In the genomic region with DNA sequence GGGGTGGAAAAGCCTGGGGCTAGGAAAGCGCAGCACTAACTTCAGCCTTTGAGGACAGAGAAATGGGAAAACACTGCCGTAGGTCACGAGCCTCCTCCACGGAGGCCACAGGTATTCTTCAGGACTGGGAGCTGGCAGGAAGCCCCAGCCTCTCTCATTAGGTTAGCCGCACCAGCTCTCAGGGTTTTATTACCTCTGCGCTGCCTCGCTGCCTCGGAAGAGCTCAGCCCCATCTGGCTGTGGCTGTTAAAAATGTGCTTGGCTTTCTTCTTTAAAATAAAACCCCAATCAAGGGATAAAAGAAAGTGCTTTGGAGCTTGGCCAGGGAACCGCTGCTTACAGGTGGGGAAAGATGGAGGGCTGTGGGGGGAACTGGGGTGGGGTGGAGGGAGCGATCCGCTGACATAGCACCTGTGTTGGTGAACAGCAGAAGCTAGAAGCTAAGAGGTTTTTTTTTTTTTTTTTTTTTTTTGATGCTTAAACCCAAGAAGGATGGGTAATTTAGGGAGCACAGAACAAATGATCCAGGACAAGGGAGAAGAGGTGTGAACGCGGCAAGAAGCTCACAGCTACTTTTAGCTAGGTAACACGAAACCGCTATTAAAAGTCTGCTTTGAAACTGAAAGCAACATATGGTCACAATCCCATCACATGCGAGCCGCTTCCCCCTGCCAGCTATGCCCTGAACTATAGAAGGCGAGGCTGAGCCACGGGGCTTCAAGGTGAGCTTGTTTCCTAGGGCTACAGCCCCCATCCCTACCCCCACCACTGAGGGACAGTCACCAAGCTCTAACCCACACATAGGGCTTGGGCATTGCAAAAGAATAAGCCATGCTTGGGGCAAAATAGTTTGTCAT, we compare ENCODE assay signal across 7 mouse cellular contexts. TPM values are rescaled to one million over a fixed set of nuclear protein-coding genes. Genes with fewer than 3 reads are reported as not detected.
DNase-seq lines count a peak whose midpoint lies in the region; ATAC-seq and TF ChIP-seq lines count a peak whose summit lies in the region.

No protein-coding gene starts in this region.

- H3K36me3 ChIP-seq in midbrain, postnatal 0 days (ENCODE audit: insufficient read depth, low read length): no peaks in the 10 kb centered on the region
- no peaks in the 10 kb centered on the region for H3K36me3 ChIP-seq in midbrain, embryonic 10.5 days
- H3K36me3 ChIP-seq in forebrain, embryonic 15.5 days: no peaks in the 10 kb centered on the region
- no peaks in the 10 kb centered on the region for H3K36me3 ChIP-seq in stomach, embryonic 16.5 days (ENCODE audit: control insufficient read depth, insufficient read depth, low read length)

- H3K9me3 ChIP-seq in midbrain, postnatal 0 days (ENCODE audit: low read length): no peaks in the 10 kb centered on the region
- no peaks in the 10 kb centered on the region for H3K9me3 ChIP-seq in midbrain, embryonic 10.5 days (replicated peaks)
- H3K9me3 ChIP-seq in forebrain, embryonic 15.5 days: no peaks in the 10 kb centered on the region
- no peaks in the 10 kb centered on the region for H3K9me3 ChIP-seq in stomach, embryonic 16.5 days (replicated peaks; ENCODE audit: control insufficient read depth, low read length)

- peak; percentile 43 for TF ChIP-seq CTCF in midbrain, postnatal 0 days (IDR thresholded peaks at IDR 0.05)

- H3K4me2 ChIP-seq in midbrain, postnatal 0 days (ENCODE audit: low read depth, low read length, poor library complexity, severe bottlenecking): no peak overlapping the region
- H3K4me2 ChIP-seq in forebrain, embryonic 15.5 days (replicated peaks): 0 out of 2 replicates have a peak overlapping the region, but pooled peaks have one; percentile 16
- peak overlapping the region; percentile 40 for H3K4me2 ChIP-seq in stomach, embryonic 16.5 days (ENCODE audit: low read depth, low read length)

- no peak overlapping the region for H3K9ac ChIP-seq in midbrain, postnatal 0 days (replicated peaks; ENCODE audit: low read length, poor library complexity, severe bottlenecking)
- no peak overlapping the region for H3K9ac ChIP-seq in forebrain, embryonic 15.5 days (replicated peaks)
- no peak overlapping the region; the same call in 1 of the 2 replicates for H3K9ac ChIP-seq in stomach, embryonic 16.5 days (ENCODE audit: low read length)

- WGBS in midbrain, postnatal 0 days: 56% methylated on average over 19 of the region's 19 CpGs
- WGBS in midbrain, embryonic 10.5 days: 65% methylated on average over 19 of the region's 19 CpGs
- WGBS in forebrain, embryonic 15.5 days: 31% methylated on average over 19 of the region's 19 CpGs
- 24% methylated on average over 19 of the region's 19 CpGs for WGBS in stomach, embryonic 16.5 days

- no peak overlapping the region for H3K4me3 ChIP-seq in midbrain, postnatal 0 days (ENCODE audit: low read depth, low read length)
- H3K4me3 ChIP-seq in midbrain, embryonic 10.5 days: no peak overlapping the region
- H3K4me3 ChIP-seq in forebrain, embryonic 15.5 days: no peak overlapping the region
- no peak overlapping the region for H3K4me3 ChIP-seq in stomach, embryonic 16.5 days (replicated peaks; ENCODE audit: low read length)

- H3K27ac ChIP-seq in midbrain, postnatal 0 days (ENCODE audit: low read depth, low read length): no peak overlapping the region
- H3K27ac ChIP-seq in midbrain, embryonic 10.5 days (replicated peaks): no peak overlapping the region
- no peak overlapping the region for H3K27ac ChIP-seq in forebrain, embryonic 15.5 days (replicated peaks)
- H3K27ac ChIP-seq in stomach, embryonic 16.5 days (ENCODE audit: low read length): no peak overlapping the region

- ATAC-seq in midbrain, postnatal 0 days (ENCODE audit: low FRiP score): 0 out of 2 replicates have a peak, but pooled peaks have one; percentile 15
- peak; percentile 20; the same call in 1 of the 2 replicates for ATAC-seq in forebrain, embryonic 15.5 days (replicated peaks)
- ATAC-seq in stomach, embryonic 16.5 days (ENCODE audit: insufficient read depth, low FRiP score): no peak

- peak; percentile 40 for DNase-seq in midbrain, postnatal 0 days (ENCODE audit: low spot score)
- DNase-seq in midbrain, embryonic 10.5 days (ENCODE audit: low spot score): no peak
- DNase-seq in kidney, postnatal 25 days: peak; percentile 48 to 63
- DNase-seq in gastrocnemius, adult 18-20 months (ENCODE audit: low spot score): no peak
- no peak for DNase-seq in ovary, postnatal 14 days (ENCODE audit: low spot score)

- H3K27me3 ChIP-seq in midbrain, postnatal 0 days (ENCODE audit: insufficient read depth, low read length): peaks cover 3% of the 10 kb centered on the region; the same call in 1 of the 2 replicates
- 0 out of 2 replicates have a peak, but pooled peaks cover 3% of the 10 kb centered on the region for H3K27me3 ChIP-seq in midbrain, embryonic 10.5 days (ENCODE audit: low read depth, poor library complexity, severe bottlenecking)
- no peaks in the 10 kb centered on the region for H3K27me3 ChIP-seq in forebrain, embryonic 15.5 days
- H3K27me3 ChIP-seq in stomach, embryonic 16.5 days (ENCODE audit: control insufficient read depth, insufficient read depth, low read length): 0 out of 2 replicates have a peak, but pooled peaks cover 2% of the 10 kb centered on the region

- H3K4me1 ChIP-seq in midbrain, postnatal 0 days (ENCODE audit: insufficient read depth, low read length): no peaks in the 10 kb centered on the region
- H3K4me1 ChIP-seq in midbrain, embryonic 10.5 days: no peaks in the 10 kb centered on the region
- H3K4me1 ChIP-seq in forebrain, embryonic 15.5 days: peaks cover 25% of the 10 kb centered on the region
- 0 out of 2 replicates have a peak, but pooled peaks cover 5% of the 10 kb centered on the region for H3K4me1 ChIP-seq in stomach, embryonic 16.5 days (ENCODE audit: control insufficient read depth, insufficient read depth, low read length)

RNA-seq across cellular contexts. Expression of a gene that starts 34.9 kb away (rescaled TPM):
- 4.1 and 5.1 TPM in 2 replicates for total RNA-seq in midbrain, postnatal 0 days (2014; rRNA removed)
- 2.2 and 2.6 TPM in 2 replicates for polyA plus RNA-seq in midbrain, postnatal 0 days (2015; fragmentation: Nextera tagmentation; extraction: Ambion mirVana)
- 0.25 and 0.50 TPM in 2 replicates for polyA plus RNA-seq in midbrain, embryonic 10.5 days (2016; fragmentation: Nextera tagmentation; extraction: Ambion mirVana)
- polyA plus RNA-seq in forebrain, embryonic 15.5 days (2015; fragmentation: Nextera tagmentation; extraction: Ambion mirVana): 6.6 TPM in 2 replicates
- 0.77 and 0.97 TPM in 2 replicates for polyA plus RNA-seq in stomach, embryonic 16.5 days (2015; fragmentation: Nextera tagmentation; extraction: Ambion mirVana)
- 1 to 10 TPM in 1 of 2 experiments, under 1 TPM in 1; 0.82 to 1.7 TPM for total RNA-seq in gastrocnemius, adult 18-20 months (2021)

RNA-seq across cellular contexts. Expression of a gene that starts 47.7 kb away (rescaled TPM):
- 38.1 and 41.9 TPM in 2 replicates for total RNA-seq in midbrain, postnatal 0 days (2014; rRNA removed)
- polyA plus RNA-seq in midbrain, postnatal 0 days (2015; fragmentation: Nextera tagmentation; extraction: Ambion mirVana): 63.2 and 65.1 TPM in 2 replicates
- polyA plus RNA-seq in midbrain, embryonic 10.5 days (2016; fragmentation: Nextera tagmentation; extraction: Ambion mirVana): 89.2 and 93.2 TPM in 2 replicates
- 50.5 and 50.9 TPM in 2 replicates for polyA plus RNA-seq in forebrain, embryonic 15.5 days (2015; fragmentation: Nextera tagmentation; extraction: Ambion mirVana)
- polyA plus RNA-seq in stomach, embryonic 16.5 days (2015; fragmentation: Nextera tagmentation; extraction: Ambion mirVana): 155 and 157 TPM in 2 replicates
- 1 to 10 TPM; 6.6 to 9.4 TPM for total RNA-seq in gastrocnemius, adult 18-20 months (2021)

Comparison
In these comparisons a context has a peak if more than half of its experiments do, and no peak if none do; other contexts are left out.
1. DNase-seq: peak in midbrain, postnatal 0 days (single experiment) and kidney, postnatal 25 days (2 of 2); none in midbrain, embryonic 10.5 days (single experiment), gastrocnemius, adult 18-20 months (single experiment) and ovary, postnatal 14 days (single experiment).